Mouse (Mus musculus) cerebellum, adult 11 months (tissue): ENCODE measurements around the gene Btbd35f28.
"Not testable (repeated sequence)": the region's sequence is repeated elsewhere in the genome, so short reads cannot be mapped to it uniquely, and the experiment has no call there.

Source experiments
- DNase-seq: peaks from one replicate; pipeline ENCODE4 v3.0.0; 2022

Gene Btbd35f28

GRCm38 (mm10) chrX:4196276-4196675, at the start of gene Btbd35f28:
Btbd35f28 (plus strand) TSS chrX:4196576.
- DNase-seq, result not testable (repeated sequence)
